Mouse (Mus musculus) layer of hippocampus, postnatal 36 days (tissue): ENCODE results near the gene Spag8. TPM values are rescaled to one million over a fixed set of nuclear protein-coding genes. Genes with fewer than 3 reads are reported as not detected.

Source experiments
- DNase-seq, 2 experiments: peaks; one replicate each; pipeline ENCODE4 v3.0.0; 2022
- total RNA-seq, 2 experiments: library from RNA; stranded (reverse); gene quantifications; 2 replicates each; pipeline ENCODE4 v1.2.3; 2021

Spag8 gene
- 1 to 10 TPM in 1 of 2 experiments, under 1 TPM in 1; 0.87 to 1.4 TPM for total RNA-seq

DNA sequence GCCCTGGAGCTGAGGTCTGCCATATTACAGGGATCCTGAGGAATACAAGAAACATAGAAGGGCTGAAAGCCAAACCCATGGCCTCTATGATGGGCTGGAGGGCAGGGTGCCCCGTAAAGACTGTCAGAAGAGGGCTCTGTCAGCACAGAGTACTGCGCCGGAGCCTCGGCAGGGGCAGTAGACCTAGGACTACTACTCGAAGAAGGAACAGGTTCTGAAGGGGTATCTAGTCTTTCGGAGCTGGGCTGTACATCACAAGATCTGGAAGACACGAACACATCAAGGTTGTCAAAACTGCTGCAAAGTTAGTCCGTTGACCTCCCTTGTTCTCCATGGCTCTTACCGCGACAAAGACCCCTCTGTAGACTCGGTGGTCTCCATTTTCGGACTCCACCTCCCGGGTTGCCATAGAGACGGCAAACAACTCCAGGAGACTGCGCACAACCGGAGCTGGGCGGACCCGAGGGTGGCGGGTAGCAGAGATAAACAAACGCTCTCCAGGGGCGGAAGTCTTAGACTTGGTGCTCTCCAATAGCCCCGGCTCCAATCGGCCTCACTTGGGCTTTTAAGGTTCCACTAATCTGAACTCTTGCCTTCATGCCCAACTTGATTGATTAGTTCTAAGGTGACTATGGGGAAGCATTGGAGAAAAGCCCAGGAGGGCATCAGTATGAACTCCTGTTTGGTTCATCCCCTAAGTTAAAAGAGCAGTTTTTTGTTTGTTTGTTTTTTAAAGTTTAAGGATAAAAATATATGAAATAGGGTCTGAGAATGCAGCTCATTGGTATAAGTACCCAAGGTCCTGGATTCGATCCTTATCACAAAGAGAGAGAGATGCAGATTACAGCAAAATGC, at the start of gene Spag8:
Gene Spag8, minus strand, starts transcription at position 434 of the 855 bp plus-strand sequence.
- DNase-seq = peak in 1 of 2 experiments; percentile 35

GRCm38 (mm10) chr4:43700707-43701106, 47.3 kb upstream of the Spag8 start, which contains the start of gene Olfr70:
Olfr70 (minus strand) TSS chr4:43700807.
- no peak for DNase-seq

- DNase-seq = no peak
Observed at GRCm38 (mm10) chr4:43696561-43696960, 43.2 kb upstream of the Spag8 start.

- no peak for DNase-seq
Observed at GRCm38 (mm10) chr4:43695249-43695671, 41.9 kb upstream of the Spag8 start.

DNA sequence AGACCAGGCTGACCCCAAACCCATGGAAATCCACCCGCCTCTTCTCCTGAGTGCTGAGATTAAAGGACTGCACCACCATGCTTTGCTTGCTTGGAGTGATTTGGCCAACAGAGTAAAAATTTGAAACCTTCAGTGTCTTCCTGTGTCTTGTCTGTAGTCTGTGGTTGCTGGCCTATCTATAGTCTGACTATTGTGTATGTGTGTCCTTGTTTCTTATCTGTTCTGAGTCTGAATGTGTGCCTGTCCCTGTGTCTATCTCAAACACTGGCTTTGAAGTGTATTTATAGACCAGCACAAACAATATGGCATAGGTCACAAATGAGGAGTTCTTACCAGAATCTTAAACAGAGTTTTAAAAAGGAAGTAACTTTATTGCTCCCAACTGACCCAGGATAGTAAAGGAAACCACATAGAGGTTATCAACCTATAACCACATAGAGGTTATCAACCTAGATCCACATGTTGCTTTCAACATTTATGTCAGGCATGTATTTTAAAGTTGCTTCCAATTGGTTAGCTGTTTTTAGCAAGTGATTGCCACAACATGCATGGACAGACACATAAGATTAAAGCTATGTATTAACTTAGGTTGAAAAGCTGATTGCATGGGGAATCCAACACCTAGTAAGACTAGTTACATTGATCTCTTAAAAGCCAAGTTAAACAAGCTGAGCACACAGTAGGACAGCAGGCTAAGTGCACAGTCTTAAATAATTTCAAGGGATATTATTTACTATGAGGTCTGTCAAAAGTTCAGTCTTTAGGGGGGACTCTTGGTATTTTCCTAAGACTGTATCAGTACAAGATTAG, 41.2 kb upstream of the Spag8 start:
- DNase-seq = no peak

- DNase-seq = no peak
Observed at GRCm38 (mm10) chr4:43693806-43694241, 40.4 kb upstream of the Spag8 start.

GRCm38 (mm10) chr4:43691026-43691425, 37.6 kb upstream of the Spag8 start:
- no peak for DNase-seq

GRCm38 (mm10) chr4:43690021-43690420, 36.6 kb upstream of the Spag8 start:
- DNase-seq = no peak

DNA sequence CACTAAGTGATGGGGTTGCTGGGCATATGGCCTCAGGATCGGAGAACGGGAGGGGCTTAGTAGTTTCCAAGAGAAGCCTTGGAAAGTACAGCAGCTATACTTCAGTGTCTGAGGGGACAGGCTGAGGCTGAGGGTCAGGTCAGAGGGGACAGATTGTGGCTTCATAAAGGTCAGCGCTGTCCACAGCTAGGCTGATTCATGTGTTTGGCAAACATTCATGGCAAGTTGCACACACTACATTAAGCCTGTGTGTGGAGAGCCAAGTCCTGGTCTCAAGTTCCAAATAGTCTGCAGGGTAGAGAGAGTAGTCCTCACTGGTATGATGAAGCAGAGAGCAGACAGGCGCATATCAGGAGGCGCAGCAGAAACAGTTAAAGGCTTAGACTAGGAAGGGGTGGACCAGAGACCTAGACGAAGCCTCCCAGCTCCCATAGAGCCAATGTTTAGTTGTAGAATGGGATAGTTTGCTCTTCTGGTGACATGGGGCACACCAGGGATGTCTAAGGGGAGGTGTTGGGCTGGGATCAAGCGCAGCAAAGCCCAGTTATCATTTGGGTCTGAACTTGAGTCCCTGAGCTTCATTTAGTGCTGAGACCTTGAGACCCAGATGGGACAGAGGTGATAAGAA, 26.1 kb upstream of the Spag8 start:
- no peak for DNase-seq

- DNase-seq = peak in 1 of 2 experiments; percentile 33
Observed at GRCm38 (mm10) chr4:43678541-43678940, 25.1 kb upstream of the Spag8 start.

DNA sequence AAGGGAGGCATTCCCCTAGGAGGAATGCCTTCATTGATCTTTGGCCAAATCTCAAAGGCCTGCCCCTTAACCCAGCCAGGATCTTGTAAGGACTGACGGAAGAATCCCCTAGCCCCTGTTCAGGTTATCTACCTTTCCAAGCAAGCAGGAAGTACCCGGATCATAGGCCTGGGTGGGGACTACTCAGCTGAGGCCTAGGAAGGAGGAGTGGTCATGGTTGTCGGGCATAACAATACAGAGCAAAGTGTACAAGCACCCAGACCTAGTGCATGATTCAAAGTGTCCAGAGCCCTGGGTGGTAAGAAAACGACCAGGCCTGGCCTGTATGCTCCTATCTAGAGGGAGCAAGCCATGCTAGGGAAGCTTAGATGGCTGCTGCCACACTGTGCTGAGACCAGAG, 22.2 kb upstream of the Spag8 start:
- no peak for DNase-seq

GRCm38 (mm10) chr4:43674974-43675373, 21.6 kb upstream of the Spag8 start:
- no peak for DNase-seq

- no peak for DNase-seq
Observed at GRCm38 (mm10) chr4:43673703-43674102, 20.3 kb upstream of the Spag8 start.

DNA sequence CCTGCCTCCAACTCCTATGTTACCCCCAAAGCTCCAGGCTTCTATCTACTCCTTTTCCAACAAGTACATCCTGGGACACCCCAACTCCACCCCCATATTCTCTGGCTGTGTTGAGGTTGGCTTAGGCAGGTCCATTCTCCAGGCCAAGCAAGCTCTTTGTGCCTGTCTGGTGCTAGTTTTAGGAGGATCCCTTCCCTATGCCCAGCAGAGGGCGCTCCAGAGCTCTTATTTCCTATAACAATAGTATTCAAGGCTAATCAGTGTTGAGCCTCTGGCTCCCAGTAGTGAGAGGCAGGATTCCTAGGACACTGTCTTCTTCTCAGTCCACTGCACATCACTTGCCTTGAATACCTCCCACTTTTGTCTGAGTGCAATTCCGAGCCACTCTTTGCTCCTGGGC, 18.7 kb upstream of the Spag8 start:
- peak; percentile 78 to 79 for DNase-seq

- DNase-seq = peak in 1 of 2 experiments; percentile 54
Observed at GRCm38 (mm10) chr4:43669428-43669794, 16.0 kb upstream of the Spag8 start.

DNA sequence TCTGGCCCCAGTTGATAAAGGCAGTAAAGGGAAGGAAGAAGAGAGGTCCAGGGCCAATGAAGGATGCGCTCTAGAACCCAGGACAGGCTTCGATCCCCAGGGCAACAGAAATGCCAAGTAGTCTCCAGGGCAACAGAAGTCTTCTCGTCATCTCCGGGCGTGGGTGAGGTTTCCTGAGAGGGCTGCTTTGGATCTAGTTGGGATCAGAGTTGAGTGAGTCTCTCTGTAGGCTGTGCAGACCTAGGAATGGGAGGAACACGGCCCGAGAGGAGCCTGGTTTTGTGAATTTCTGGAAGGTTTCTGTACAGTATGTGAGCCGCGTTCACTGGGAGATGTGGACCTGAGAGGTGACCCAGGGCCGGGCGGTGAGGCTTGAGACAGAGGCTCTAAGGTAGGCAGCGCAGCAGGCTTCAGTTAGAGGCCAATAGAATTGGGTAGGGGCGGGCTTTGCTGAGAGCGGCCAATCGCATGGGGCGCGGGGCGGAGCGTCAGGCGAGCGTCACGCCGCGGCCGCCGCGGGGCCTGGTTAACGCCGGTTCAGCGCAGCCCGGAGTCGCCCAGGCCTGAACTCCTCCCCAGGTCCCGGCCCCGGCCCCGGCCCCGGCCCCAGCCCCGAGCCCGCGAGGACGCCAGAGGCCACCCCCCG, 15.5 kb upstream of the Spag8 start, which contains the start of the genes Tmem8b and Fam221b:
Gene Tmem8b, plus strand, starts transcription at position 190 of the 646 bp plus-strand sequence.
Gene Fam221b, minus strand, starts transcription at position 364 of the 646 bp plus-strand sequence.
- peak; percentile 88 for DNase-seq

- DNase-seq = no peak
Observed at GRCm38 (mm10) chr4:43666412-43666811, 13.0 kb upstream of the Spag8 start.

- DNase-seq = no peak
Observed at GRCm38 (mm10) chr4:43657146-43657545, 3.8 kb upstream of the Spag8 start.

DNA sequence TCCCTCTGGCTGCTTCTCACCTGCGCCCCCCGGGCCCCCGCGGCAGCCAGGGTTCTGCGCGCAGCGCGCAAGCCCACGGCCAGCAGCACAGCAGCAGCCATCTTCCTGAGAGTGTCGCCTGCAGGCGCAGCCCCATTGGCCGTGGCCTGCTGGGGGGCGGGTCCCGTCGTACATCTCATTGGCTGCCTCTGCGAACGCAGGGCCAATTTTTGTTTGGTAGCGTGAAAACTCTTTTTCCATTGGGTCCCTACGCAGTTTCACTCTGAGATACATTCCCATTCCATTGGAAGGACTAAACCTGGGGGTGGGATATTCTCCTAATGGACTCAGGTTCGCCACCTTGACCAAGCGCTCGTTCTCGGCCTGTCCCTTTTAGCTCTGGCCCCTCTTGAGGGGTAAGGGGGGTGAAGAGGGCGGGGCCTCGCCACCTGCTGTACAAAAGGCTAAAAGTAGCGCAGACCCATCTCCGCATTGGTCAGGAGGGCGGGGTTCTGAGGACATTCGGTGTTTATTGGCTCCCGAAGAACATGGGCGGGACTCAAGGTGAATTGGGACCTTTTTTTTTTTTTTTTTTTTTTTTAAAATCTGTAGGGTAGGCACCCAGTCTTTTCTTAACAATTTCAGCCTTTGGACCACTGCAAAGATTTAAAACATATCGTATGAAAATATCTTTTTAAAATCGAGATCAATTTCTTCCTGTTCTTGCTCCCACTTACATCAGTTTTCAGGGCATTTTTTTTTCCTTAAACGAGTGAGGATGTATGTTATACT, 3.1 kb upstream of the Spag8 start, which contains the start of gene Hint2:
Gene Hint2, minus strand, starts transcription at position 128 of the 771 bp plus-strand sequence.
- DNase-seq = peak; percentile 93 to 94

- peak in 1 of 2 experiments; percentile 21 for DNase-seq
Observed at GRCm38 (mm10) chr4:43655656-43656338, 2.4 kb upstream of the Spag8 start.
